Mouse (Mus musculus): ENCODE data around the gene Nfkbib. TPM values are rescaled to one million over a fixed set of nuclear protein-coding genes. Genes with fewer than 3 reads are reported as not detected.
A peak's percentile ranks its signal among the peaks of the same experiment; 100 is the strongest.

The Nfkbib gene
- polyA plus RNA-seq, 1 experiment from 2014 or later, result 53.2 TPM

DNA sequence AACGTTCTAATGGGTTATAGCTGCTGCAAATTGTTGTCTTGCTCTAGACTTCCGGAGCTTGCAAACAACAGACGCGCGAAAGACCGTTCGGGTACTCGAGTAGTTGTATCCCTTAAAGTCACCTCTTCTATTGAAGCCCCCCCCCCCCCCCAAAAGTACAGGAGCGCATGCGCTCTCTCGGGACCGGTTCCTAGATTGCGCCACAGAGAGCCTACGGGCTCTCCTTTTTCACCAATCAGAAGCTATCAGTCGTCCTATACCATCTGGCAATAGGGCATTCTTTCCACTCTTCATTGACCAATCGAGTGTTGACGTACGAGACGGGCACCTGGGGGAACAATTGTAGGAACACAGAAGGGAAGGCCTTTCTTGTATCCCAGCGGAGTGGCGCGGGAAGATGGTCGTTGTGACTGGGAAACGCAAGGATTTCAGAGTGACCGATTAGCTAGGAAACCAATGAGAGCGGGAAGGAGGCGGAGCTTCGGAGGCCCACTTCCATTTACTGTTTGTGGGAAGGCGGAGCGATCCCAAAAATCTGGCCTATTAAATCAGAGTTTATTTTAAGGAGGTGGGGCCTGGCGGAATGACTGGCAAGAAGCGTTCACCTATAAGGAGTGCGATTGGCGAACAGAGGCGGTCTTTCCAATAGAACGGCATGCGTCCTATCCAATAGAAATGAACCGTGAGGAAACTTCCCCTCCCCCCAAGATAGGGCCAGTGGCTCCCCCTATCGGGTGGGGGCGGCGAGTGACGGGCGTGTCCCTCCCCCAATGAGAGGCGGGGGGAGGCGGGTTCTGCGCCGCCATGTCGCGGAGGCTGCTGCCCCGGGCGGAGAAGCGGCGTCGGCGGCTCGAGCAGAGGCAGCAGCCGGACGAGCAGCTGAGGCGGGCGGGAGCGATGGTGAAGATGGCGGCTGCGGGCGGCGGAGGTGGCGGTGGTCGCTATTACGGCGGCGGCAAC, 43.1 kb upstream of the Nfkbib start:
- peak overlapping the region; percentile 98 for H3K4me2 ChIP-seq (replicated peaks; ENCODE audit: low read depth, low read length)
- H3K9me3 ChIP-seq (ENCODE audit: low read length), result no peaks in the 10 kb centered on the region
- peak overlapping the region; percentile 86 for H3K4me3 ChIP-seq (ENCODE audit: low read length)
- WGBS, result under 1% methylated on average over 70 of the region's 70 CpGs
- no peaks in the 10 kb centered on the region for H3K27me3 ChIP-seq (ENCODE audit: insufficient read depth, low read length)
- peak overlapping the region; percentile 97 for H3K9ac ChIP-seq (replicated peaks; ENCODE audit: low read length)
- peak overlapping the region; percentile 100 for H3K27ac ChIP-seq (ENCODE audit: low read length)
- ATAC-seq (ENCODE audit: low FRiP score, low TSS enrichment), result peak; percentile 92
- peaks cover 29% of the 10 kb centered on the region for H3K36me3 ChIP-seq (ENCODE audit: insufficient read depth, low read length)
- H3K4me1 ChIP-seq (ENCODE audit: insufficient read depth, low read length), result peaks cover 43% of the 10 kb centered on the region

DNA sequence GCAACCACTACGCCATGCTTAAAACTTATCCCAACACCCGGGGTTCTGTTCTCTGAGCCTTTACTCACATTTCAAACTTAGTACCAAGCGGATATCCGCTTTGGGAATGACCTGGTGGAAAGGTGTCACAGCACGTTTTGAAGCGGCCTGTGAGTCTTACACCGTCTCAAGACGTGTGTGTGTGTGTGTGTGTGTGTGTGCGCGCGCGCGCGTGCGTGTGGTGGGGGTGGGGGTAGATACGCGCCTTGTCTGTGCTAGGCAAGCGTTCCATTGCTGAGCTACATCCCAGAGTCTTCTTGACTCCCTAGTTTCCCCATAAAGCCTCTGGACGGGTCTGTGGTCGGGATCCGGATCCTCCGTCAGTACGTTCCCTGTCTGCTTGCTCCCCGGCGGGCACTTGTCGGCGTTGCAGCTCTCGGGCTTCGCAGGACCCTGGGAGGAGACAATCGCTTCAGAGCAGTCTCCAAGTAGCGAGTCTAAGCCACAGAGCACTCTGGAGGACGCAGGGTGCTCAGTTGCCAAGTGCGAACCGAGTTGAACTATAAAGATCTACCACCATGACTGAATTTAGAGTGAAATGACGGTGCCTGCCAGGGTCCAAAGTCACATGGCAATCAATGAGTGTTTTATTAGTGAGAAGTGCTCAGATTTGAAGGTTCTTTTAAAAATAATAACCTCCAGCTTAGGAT, 42.2 kb upstream of the Nfkbib start:
- H3K9me3 ChIP-seq (ENCODE audit: low read length), result no peaks in the 10 kb centered on the region
- H3K9ac ChIP-seq (replicated peaks; ENCODE audit: low read length), result peak overlapping the region; percentile 96
- H3K4me1 ChIP-seq (ENCODE audit: insufficient read depth, low read length), result peaks cover 36% of the 10 kb centered on the region
- H3K27ac ChIP-seq (ENCODE audit: low read length), result peak overlapping the region; percentile 100
- ATAC-seq (ENCODE audit: low FRiP score, low TSS enrichment), result peak; percentile 23
- WGBS, result under 1% methylated on average over 35 of the region's 35 CpGs
- H3K36me3 ChIP-seq (ENCODE audit: insufficient read depth, low read length), result peaks cover 21% of the 10 kb centered on the region
- H3K4me3 ChIP-seq (ENCODE audit: low read length), result peak overlapping the region; percentile 78
- H3K27me3 ChIP-seq (ENCODE audit: insufficient read depth, low read length), result no peaks in the 10 kb centered on the region
- peak overlapping the region; percentile 98 for H3K4me2 ChIP-seq (replicated peaks; ENCODE audit: low read depth, low read length)

- ATAC-seq (ENCODE audit: low FRiP score, low TSS enrichment), result peak; percentile 74
- H3K36me3 ChIP-seq (ENCODE audit: insufficient read depth, low read length), result peaks cover 15% of the 10 kb centered on the region
These were observed 41.7 kb upstream of the Nfkbib start for GRCm38 (mm10) chr7:28808957-28809393.

GRCm38 (mm10) chr7:28808221-28808941, 41.1 kb upstream of the Nfkbib start, which contains the start of gene Hnrnpl:
Gene Hnrnpl (plus strand): TSS chr7:28808541.
- H3K4me1 ChIP-seq (ENCODE audit: insufficient read depth, low read length), result peaks cover 36% of the 10 kb centered on the region
- H3K27me3 ChIP-seq (ENCODE audit: insufficient read depth, low read length), result no peaks in the 10 kb centered on the region
- 3% methylated on average over 35 of the region's 35 CpGs for WGBS
- H3K36me3 ChIP-seq (ENCODE audit: insufficient read depth, low read length), result peaks cover 9% of the 10 kb centered on the region
- H3K9ac ChIP-seq (replicated peaks; ENCODE audit: low read length), result peak within 1 kb of the TSS; percentile 96
- peak within 1 kb of the TSS; percentile 98 for H3K4me2 ChIP-seq (replicated peaks; ENCODE audit: low read depth, low read length)
- H3K27ac ChIP-seq (ENCODE audit: low read length), result peak within 1 kb of the TSS; percentile 100
- no peaks in the 10 kb centered on the region for H3K9me3 ChIP-seq (ENCODE audit: low read length)
- ATAC-seq (ENCODE audit: low FRiP score, low TSS enrichment), result peak; percentile 9
- peak within 1 kb of the TSS; percentile 78 for H3K4me3 ChIP-seq (ENCODE audit: low read length)

More at GRCm38 (mm10) chr7:28808957-28809393, 41.7 kb upstream of the Nfkbib start:
- Histone ChIP-seq H3K4me1 (ENCODE audit: insufficient read depth, low read length) (peaks cover 36% of the 10 kb centered on the region), H3K4me2 (replicated peaks; ENCODE audit: low read depth, low read length) (peak overlapping the region; percentile 98), H3K27me3 (ENCODE audit: insufficient read depth, low read length) (no peaks in the 10 kb centered on the region), H3K9ac (replicated peaks; ENCODE audit: low read length) (peak overlapping the region; percentile 96), H3K27ac (ENCODE audit: low read length) (peak overlapping the region; percentile 100), H3K9me3 (ENCODE audit: low read length) (no peaks in the 10 kb centered on the region), H3K4me3 (ENCODE audit: low read length) (peak overlapping the region; percentile 78)
- WGBS, result 0% methylated on average over 30 of the region's 32 CpGs

DNA sequence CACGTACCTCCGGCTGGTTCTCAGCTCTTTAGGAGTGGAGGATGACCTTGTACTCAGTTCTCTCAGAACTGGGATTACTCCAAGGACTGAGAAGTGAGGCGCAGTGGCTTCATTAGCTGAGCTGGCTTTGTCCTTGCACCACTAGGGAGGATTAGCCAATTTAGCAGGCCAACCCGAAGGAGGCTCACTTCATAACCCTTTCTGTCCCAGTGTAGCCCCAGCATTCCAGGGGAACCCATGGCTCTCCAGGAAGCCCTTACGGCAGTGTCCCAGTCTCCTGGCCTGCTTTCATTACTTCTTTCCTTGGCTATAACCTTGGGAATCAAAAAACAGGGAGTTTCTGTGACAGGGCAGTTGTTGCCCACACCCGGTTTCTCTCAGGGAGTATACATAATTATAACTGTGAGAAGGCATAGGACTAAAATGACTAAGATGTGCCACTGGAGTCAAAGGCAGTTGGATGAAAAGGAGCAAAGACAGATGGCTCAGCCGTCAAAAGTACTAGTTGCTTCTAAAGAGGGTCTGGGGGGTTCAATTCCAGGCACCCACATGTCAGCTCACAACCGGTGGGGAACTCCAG, 40.4 kb upstream of the Nfkbib start:
- H3K9ac ChIP-seq (replicated peaks; ENCODE audit: low read length), result peak overlapping the region; percentile 96
- H3K4me1 ChIP-seq (ENCODE audit: insufficient read depth, low read length), result peaks cover 36% of the 10 kb centered on the region
- ATAC-seq (ENCODE audit: low FRiP score, low TSS enrichment), result no peak
- H3K9me3 ChIP-seq (ENCODE audit: low read length), result no peaks in the 10 kb centered on the region
- WGBS, result 33% methylated on average over 8 of the region's 8 CpGs
- peaks cover 2% of the 10 kb centered on the region; the same call in 1 of the 2 replicates for H3K36me3 ChIP-seq (ENCODE audit: insufficient read depth, low read length)
- H3K27me3 ChIP-seq (ENCODE audit: insufficient read depth, low read length), result no peaks in the 10 kb centered on the region
- H3K27ac ChIP-seq (ENCODE audit: low read length), result peak overlapping the region; percentile 100
- H3K4me3 ChIP-seq (ENCODE audit: low read length), result peak overlapping the region; percentile 78
- H3K4me2 ChIP-seq (replicated peaks; ENCODE audit: low read depth, low read length), result peak overlapping the region; percentile 98

DNA sequence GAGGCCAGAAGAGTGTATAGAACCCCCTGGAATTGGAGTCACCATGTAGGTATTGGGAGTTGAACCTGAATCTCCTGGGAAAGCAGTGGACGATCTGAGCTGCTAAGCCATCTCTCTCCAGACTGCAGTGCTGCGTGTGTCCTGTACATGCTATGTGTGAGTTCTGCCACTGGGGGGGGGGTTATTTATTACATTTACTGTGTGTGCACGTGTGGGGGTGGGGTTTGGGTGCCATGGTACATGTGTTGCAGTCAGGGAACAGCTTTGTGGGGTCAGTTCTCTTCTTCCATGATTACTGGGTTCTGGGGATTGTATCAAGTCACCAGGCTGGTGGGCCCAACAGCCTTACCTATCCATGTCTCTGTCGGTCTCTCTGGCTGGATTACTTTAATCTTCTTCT, 39.6 kb upstream of the Nfkbib start:
- no peak overlapping the region for H3K4me3 ChIP-seq (ENCODE audit: low read length)
- H3K36me3 ChIP-seq (ENCODE audit: insufficient read depth, low read length), result no peaks in the 10 kb centered on the region
- H3K9ac ChIP-seq (replicated peaks; ENCODE audit: low read length), result no peak overlapping the region
- no peaks in the 10 kb centered on the region for H3K27me3 ChIP-seq (ENCODE audit: insufficient read depth, low read length)
- ATAC-seq (ENCODE audit: low FRiP score, low TSS enrichment), result no peak
- WGBS, result 74% methylated on average over 4 of the region's 4 CpGs
- H3K4me1 ChIP-seq (ENCODE audit: insufficient read depth, low read length), result peaks cover 36% of the 10 kb centered on the region
- no peak overlapping the region for H3K27ac ChIP-seq (ENCODE audit: low read length)
- no peaks in the 10 kb centered on the region for H3K9me3 ChIP-seq (ENCODE audit: low read length)
- no peak overlapping the region for H3K4me2 ChIP-seq (replicated peaks; ENCODE audit: low read depth, low read length)

DNA sequence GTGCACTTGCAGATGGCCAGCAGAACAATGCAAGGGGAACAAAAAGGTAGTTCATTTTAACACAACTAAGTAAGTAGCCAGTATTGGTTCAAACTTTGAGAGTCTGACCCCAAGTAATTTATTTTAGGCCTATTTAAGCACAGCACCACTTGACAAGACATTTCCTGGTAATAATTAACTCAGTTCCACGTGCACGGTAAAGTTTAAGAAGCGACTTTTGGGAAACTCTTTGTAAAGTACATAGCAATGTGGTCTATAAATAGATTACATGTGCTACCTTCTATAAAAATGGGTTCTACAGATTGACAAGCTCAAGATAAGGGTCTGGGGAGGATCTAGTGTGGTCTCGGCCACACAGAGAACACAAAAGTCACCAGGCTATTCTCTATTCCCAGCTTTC, 36.4 kb upstream of the Nfkbib start:
- H3K4me1 ChIP-seq (ENCODE audit: insufficient read depth, low read length), result peaks cover 43% of the 10 kb centered on the region
- peak overlapping the region; percentile 44; the same call in 1 of the 2 replicates for H3K4me2 ChIP-seq (replicated peaks; ENCODE audit: low read depth, low read length)
- H3K27ac ChIP-seq (ENCODE audit: low read length), result peak overlapping the region; percentile 98
- H3K27me3 ChIP-seq (ENCODE audit: insufficient read depth, low read length), result no peaks in the 10 kb centered on the region
- no peaks in the 10 kb centered on the region for H3K9me3 ChIP-seq (ENCODE audit: low read length)
- 17% methylated on average over 4 of the region's 4 CpGs for WGBS
- H3K36me3 ChIP-seq (ENCODE audit: insufficient read depth, low read length), result no peaks in the 10 kb centered on the region
- H3K9ac ChIP-seq (replicated peaks; ENCODE audit: low read length), result peak overlapping the region; percentile 65
- ATAC-seq (ENCODE audit: low FRiP score, low TSS enrichment), result no peak
- H3K4me3 ChIP-seq (ENCODE audit: low read length), result no peak overlapping the region

DNA sequence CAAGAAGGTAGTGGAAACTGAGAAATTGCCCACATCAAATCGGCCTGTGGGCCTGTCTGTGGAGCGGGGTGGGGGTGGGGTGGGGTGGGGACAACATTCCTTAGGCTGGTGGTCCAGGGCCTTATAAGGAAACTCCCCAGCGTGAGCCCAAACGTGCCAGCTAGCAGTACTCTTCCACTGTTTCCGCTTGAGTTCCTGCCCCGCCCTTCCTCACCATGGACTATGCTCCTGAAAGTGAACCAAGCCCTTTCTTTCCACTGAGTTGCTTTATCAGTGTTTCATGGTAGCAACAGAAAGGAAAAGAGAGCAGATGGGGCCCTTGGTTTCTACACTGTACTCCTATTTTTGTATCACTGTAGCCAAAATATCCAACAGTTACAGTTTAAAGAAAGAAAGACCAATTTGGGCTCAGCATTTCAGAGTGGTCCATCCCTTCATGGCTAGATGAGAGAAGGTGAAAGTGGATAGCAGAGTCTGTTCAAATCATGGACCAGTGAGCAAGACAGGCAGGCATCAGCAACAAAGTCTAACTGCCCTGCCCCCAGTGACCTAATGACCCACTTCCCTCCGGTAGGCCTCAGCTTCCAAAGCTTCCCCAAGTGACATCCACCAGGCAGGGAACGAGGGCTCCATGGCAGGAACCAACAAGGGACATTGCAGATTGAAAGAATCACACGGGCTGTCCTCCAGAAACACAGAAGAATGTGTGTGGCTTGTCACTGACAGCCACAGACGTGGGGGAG, 35.7 kb upstream of the Nfkbib start:
- Histone ChIP-seq H3K27ac (ENCODE audit: low read length) (peak overlapping the region; percentile 98), H3K9me3 (ENCODE audit: low read length) (no peaks in the 10 kb centered on the region), H3K4me3 (ENCODE audit: low read length) (no peak overlapping the region), H3K4me2 (replicated peaks; ENCODE audit: low read depth, low read length) (peak overlapping the region; percentile 44), H3K36me3 (ENCODE audit: insufficient read depth, low read length) (no peaks in the 10 kb centered on the region), H3K9ac (replicated peaks; ENCODE audit: low read length) (peak overlapping the region; percentile 65), H3K27me3 (ENCODE audit: insufficient read depth, low read length) (no peaks in the 10 kb centered on the region), H3K4me1 (ENCODE audit: insufficient read depth, low read length) (peaks cover 39% of the 10 kb centered on the region)
- ATAC-seq (ENCODE audit: low FRiP score, low TSS enrichment), result peak; percentile 81
- 5% methylated on average over 10 of the region's 10 CpGs for WGBS
